Mouse (Mus musculus): ENCODE measurements around the gene Itpk1. TPM values are rescaled to one million over a fixed set of nuclear protein-coding genes. Genes with fewer than 3 reads are reported as not detected.

The Itpk1 gene
- polyA plus RNA-seq, 1 experiment from 2014 or later: 15.9 TPM

- WGBS: 16% methylated on average over 5 of the region's 5 CpGs
- H3K27me3 ChIP-seq (ENCODE audit: control insufficient read depth, insufficient read depth, low read length): no peaks in the 10 kb centered on the region
- no peak overlapping the region for H3K4me3 ChIP-seq (ENCODE audit: low read depth, low read length)
- H3K4me1 ChIP-seq (ENCODE audit: control insufficient read depth, insufficient read depth, low read length): peaks cover 12% of the 10 kb centered on the region; the same call in 1 of the 2 replicates
- ATAC-seq (ENCODE audit: insufficient number of reproducible peaks, insufficient read depth, low FRiP score, low read depth): no peak
- no peaks in the 10 kb centered on the region for H3K9me3 ChIP-seq (ENCODE audit: control insufficient read depth, low read depth, low read length)
- no peak overlapping the region for H3K4me2 ChIP-seq (replicated peaks; ENCODE audit: low read depth, low read length)
- H3K36me3 ChIP-seq (ENCODE audit: control insufficient read depth, insufficient read depth, low read length): no peaks in the 10 kb centered on the region
- H3K9ac ChIP-seq (replicated peaks; ENCODE audit: low read depth, low read length): no peak overlapping the region
- H3K27ac ChIP-seq (ENCODE audit: low read length): no peak overlapping the region
Observed at GRCm38 (mm10) chr12:102733381-102733780, 28.7 kb upstream of the Itpk1 start.

- 0 out of 2 replicates have a peak, but pooled peaks have one; percentile 7 for ATAC-seq (ENCODE audit: insufficient number of reproducible peaks, insufficient read depth, low FRiP score, low read depth)
- no peaks in the 10 kb centered on the region for H3K36me3 ChIP-seq (ENCODE audit: control insufficient read depth, insufficient read depth, low read length)
- H3K9ac ChIP-seq (replicated peaks; ENCODE audit: low read depth, low read length): no peak overlapping the region
- peak overlapping the region; percentile 34 for H3K4me2 ChIP-seq (replicated peaks; ENCODE audit: low read depth, low read length)
- no peak overlapping the region for H3K4me3 ChIP-seq (ENCODE audit: low read depth, low read length)
- 24% methylated on average over 16 of the region's 16 CpGs for WGBS
- H3K27ac ChIP-seq (ENCODE audit: low read length): peak overlapping the region; percentile 79; the same call in 1 of the 2 replicates
- no peaks in the 10 kb centered on the region for H3K27me3 ChIP-seq (ENCODE audit: control insufficient read depth, insufficient read depth, low read length)
- peaks cover 12% of the 10 kb centered on the region; the same call in 1 of the 2 replicates for H3K4me1 ChIP-seq (ENCODE audit: control insufficient read depth, insufficient read depth, low read length)
- no peaks in the 10 kb centered on the region for H3K9me3 ChIP-seq (ENCODE audit: control insufficient read depth, low read depth, low read length)
Observed at GRCm38 (mm10) chr12:102730798-102731619, 26.3 kb upstream of the Itpk1 start.

- peaks cover 12% of the 10 kb centered on the region; the same call in 1 of the 2 replicates for H3K4me1 ChIP-seq (ENCODE audit: control insufficient read depth, insufficient read depth, low read length)
- no peaks in the 10 kb centered on the region for H3K9me3 ChIP-seq (ENCODE audit: control insufficient read depth, low read depth, low read length)
- peak; percentile 96 for ATAC-seq (ENCODE audit: insufficient number of reproducible peaks, insufficient read depth, low FRiP score, low read depth)
- H3K9ac ChIP-seq (replicated peaks; ENCODE audit: low read depth, low read length): no peak overlapping the region
- H3K4me3 ChIP-seq (ENCODE audit: low read depth, low read length): no peak overlapping the region
- 27% methylated on average over 26 of the region's 26 CpGs for WGBS
- no peaks in the 10 kb centered on the region for H3K36me3 ChIP-seq (ENCODE audit: control insufficient read depth, insufficient read depth, low read length)
- peak overlapping the region; percentile 34 for H3K4me2 ChIP-seq (replicated peaks; ENCODE audit: low read depth, low read length)
- no peaks in the 10 kb centered on the region for H3K27me3 ChIP-seq (ENCODE audit: control insufficient read depth, insufficient read depth, low read length)
- peak overlapping the region; percentile 80 for H3K27ac ChIP-seq (ENCODE audit: low read length)
Observed at GRCm38 (mm10) chr12:102729855-102730797, 25.4 kb upstream of the Itpk1 start.

- ATAC-seq (ENCODE audit: insufficient number of reproducible peaks, insufficient read depth, low FRiP score, low read depth): no peak
- no peak overlapping the region for H3K27ac ChIP-seq (ENCODE audit: low read length)
- H3K36me3 ChIP-seq (ENCODE audit: control insufficient read depth, insufficient read depth, low read length): no peaks in the 10 kb centered on the region
- peaks cover 6% of the 10 kb centered on the region; the same call in 1 of the 2 replicates for H3K4me1 ChIP-seq (ENCODE audit: control insufficient read depth, insufficient read depth, low read length)
- H3K9ac ChIP-seq (replicated peaks; ENCODE audit: low read depth, low read length): no peak overlapping the region
- no peak overlapping the region for H3K4me2 ChIP-seq (replicated peaks; ENCODE audit: low read depth, low read length)
- WGBS: 66% methylated on average over 7 of the region's 7 CpGs
- H3K27me3 ChIP-seq (ENCODE audit: control insufficient read depth, insufficient read depth, low read length): no peaks in the 10 kb centered on the region
- H3K4me3 ChIP-seq (ENCODE audit: low read depth, low read length): no peak overlapping the region
- H3K9me3 ChIP-seq (ENCODE audit: control insufficient read depth, low read depth, low read length): no peaks in the 10 kb centered on the region
Observed at GRCm38 (mm10) chr12:102725761-102726175, 21.0 kb upstream of the Itpk1 start.

GRCm38 (mm10) chr12:102725146-102725545 is 20.4 kb upstream of the Itpk1 start:
- Histone ChIP-seq H3K9me3 (ENCODE audit: control insufficient read depth, low read depth, low read length) (no peaks in the 10 kb centered on the region), H3K4me3 (ENCODE audit: low read depth, low read length) (no peak overlapping the region), H3K36me3 (ENCODE audit: control insufficient read depth, insufficient read depth, low read length) (no peaks in the 10 kb centered on the region), H3K27me3 (ENCODE audit: control insufficient read depth, insufficient read depth, low read length) (no peaks in the 10 kb centered on the region), H3K4me2 (replicated peaks; ENCODE audit: low read depth, low read length) (no peak overlapping the region), H3K4me1 (ENCODE audit: control insufficient read depth, insufficient read depth, low read length) (peaks cover 4% of the 10 kb centered on the region; the same call in 1 of the 2 replicates), H3K27ac (ENCODE audit: low read length) (no peak overlapping the region), H3K9ac (replicated peaks; ENCODE audit: low read depth, low read length) (no peak overlapping the region)
- ATAC-seq (ENCODE audit: insufficient number of reproducible peaks, insufficient read depth, low FRiP score, low read depth): no peak
- WGBS: 94% methylated on average over 6 of the region's 6 CpGs

- no peak overlapping the region for H3K4me3 ChIP-seq (ENCODE audit: low read depth, low read length)
- H3K27ac ChIP-seq (ENCODE audit: low read length): no peak overlapping the region
- H3K4me2 ChIP-seq (replicated peaks; ENCODE audit: low read depth, low read length): no peak overlapping the region
- no peak for ATAC-seq (ENCODE audit: insufficient number of reproducible peaks, insufficient read depth, low FRiP score, low read depth)
- no peaks in the 10 kb centered on the region for H3K9me3 ChIP-seq (ENCODE audit: control insufficient read depth, low read depth, low read length)
- no peaks in the 10 kb centered on the region for H3K4me1 ChIP-seq (ENCODE audit: control insufficient read depth, insufficient read depth, low read length)
- H3K27me3 ChIP-seq (ENCODE audit: control insufficient read depth, insufficient read depth, low read length): no peaks in the 10 kb centered on the region
- H3K9ac ChIP-seq (replicated peaks; ENCODE audit: low read depth, low read length): no peak overlapping the region
- WGBS: 66% methylated on average over 6 of the region's 6 CpGs
- no peaks in the 10 kb centered on the region for H3K36me3 ChIP-seq (ENCODE audit: control insufficient read depth, insufficient read depth, low read length)
Observed at GRCm38 (mm10) chr12:102723861-102724260, 19.1 kb upstream of the Itpk1 start.

GRCm38 (mm10) chr12:102722966-102723365 is 18.2 kb upstream of the Itpk1 start:
- no peaks in the 10 kb centered on the region for H3K27me3 ChIP-seq (ENCODE audit: control insufficient read depth, insufficient read depth, low read length)
- no peak for ATAC-seq (ENCODE audit: insufficient number of reproducible peaks, insufficient read depth, low FRiP score, low read depth)
- no peaks in the 10 kb centered on the region for H3K4me1 ChIP-seq (ENCODE audit: control insufficient read depth, insufficient read depth, low read length)
- H3K36me3 ChIP-seq (ENCODE audit: control insufficient read depth, insufficient read depth, low read length): no peaks in the 10 kb centered on the region
- H3K4me3 ChIP-seq (ENCODE audit: low read depth, low read length): no peak overlapping the region
- no peak overlapping the region for H3K27ac ChIP-seq (ENCODE audit: low read length)
- no peaks in the 10 kb centered on the region for H3K9me3 ChIP-seq (ENCODE audit: control insufficient read depth, low read depth, low read length)
- no peak overlapping the region for H3K4me2 ChIP-seq (replicated peaks; ENCODE audit: low read depth, low read length)
- no peak overlapping the region for H3K9ac ChIP-seq (replicated peaks; ENCODE audit: low read depth, low read length)
- WGBS: 60% methylated on average over 8 of the region's 8 CpGs

- WGBS: 52% methylated on average over 11 of the region's 11 CpGs
- H3K27me3 ChIP-seq (ENCODE audit: control insufficient read depth, insufficient read depth, low read length): no peaks in the 10 kb centered on the region
- no peak overlapping the region for H3K4me3 ChIP-seq (ENCODE audit: low read depth, low read length)
- no peak overlapping the region for H3K4me2 ChIP-seq (replicated peaks; ENCODE audit: low read depth, low read length)
- no peaks in the 10 kb centered on the region for H3K4me1 ChIP-seq (ENCODE audit: control insufficient read depth, insufficient read depth, low read length)
- ATAC-seq (ENCODE audit: insufficient number of reproducible peaks, insufficient read depth, low FRiP score, low read depth): peak; percentile 38; the same call in 1 of the 2 replicates
- no peaks in the 10 kb centered on the region for H3K9me3 ChIP-seq (ENCODE audit: control insufficient read depth, low read depth, low read length)
- no peak overlapping the region for H3K27ac ChIP-seq (ENCODE audit: low read length)
- H3K9ac ChIP-seq (replicated peaks; ENCODE audit: low read depth, low read length): no peak overlapping the region
- no peaks in the 10 kb centered on the region for H3K36me3 ChIP-seq (ENCODE audit: control insufficient read depth, insufficient read depth, low read length)
Observed at GRCm38 (mm10) chr12:102722451-102722850, 17.7 kb upstream of the Itpk1 start.

All from stomach, embryonic 14.5 days (tissue).